Mouse (Mus musculus) CH12.LX (cell line): ENCODE data around the gene Nagpa.

Experiments used
- CTCF ChIP-seq, 2 experiments: IDR thresholded peaks in 1 of 2; conservative IDR thresholded peaks in 1 of 2; 2 replicates each; pipeline ENCODE4 v1.5.1; 2011 to 2012; ENCODE audit warnings: low read depth in 2 of 2, low read length in 2 of 2, improper control_type of control experiment in 1 of 2, inconsistent platforms in 1 of 2, mild to moderate bottlenecking in 1 of 2, moderate library complexity in 1 of 2
- ZNF384 ChIP-seq: IDR thresholded peaks from 2 replicates; pipeline ENCODE4 v1.6.1; 2012; ENCODE audit warnings: low read depth, low read length, improper control_type of control experiment, inconsistent platforms

DNA sequence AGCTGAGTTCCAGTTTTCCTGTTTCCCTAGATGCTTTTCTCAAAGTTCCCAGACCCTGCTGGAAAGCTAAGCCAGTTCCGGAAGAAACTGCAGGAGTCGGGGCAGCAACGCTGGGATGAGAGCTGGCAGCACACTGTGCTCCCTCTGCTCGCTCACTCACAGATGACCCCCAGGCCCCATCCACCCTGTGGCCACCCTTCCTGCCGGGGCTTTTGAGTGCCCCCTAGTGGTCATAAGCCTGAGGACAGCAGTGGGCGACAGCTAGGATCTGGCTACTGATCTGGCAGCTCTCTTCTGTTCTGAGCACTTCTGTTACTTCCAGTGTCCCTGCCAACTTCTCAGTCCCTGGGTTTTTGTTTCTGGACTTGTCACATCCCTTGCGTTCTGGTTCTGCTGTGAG, 40.6 kb upstream of the Nagpa start:
- TF ChIP-seq ZNF384 (no peak), CTCF (conservative IDR thresholded peaks at IDR 0.05 in 1 of 2, IDR thresholded peaks at IDR 0.05 in 1 of 2; ENCODE audit: low read depth in 2 of 2, low read length in 2 of 2) (peak; percentile 85 to 87)
